Mouse (Mus musculus) embryonic facial prominence, embryonic 10.5 days (tissue): ENCODE measurements around the gene Sorcs1. TPM values are rescaled to one million over a fixed set of nuclear protein-coding genes. Genes with fewer than 3 reads are reported as not detected.
A peak's percentile ranks its signal among the peaks of the same experiment; 100 is the strongest.

ENCODE experiments used
- DNase-seq: peaks from one replicate; pipeline ENCODE4 v3.0.0-alpha.2; 2017; ENCODE audit warnings: low spot score
- H3K27ac ChIP-seq: fragments of 300-500 bp; sonication (generic); replicated peaks from 2 replicates; pipeline ENCODE4 v1.5.1; 2016; ENCODE audit warnings: mild to moderate bottlenecking
- H3K27me3 ChIP-seq: fragments of 300-500 bp; sonication (generic); replicated peaks from 2 replicates; pipeline ENCODE4 v1.6.1; 2016; ENCODE audit warnings: low read depth, mild to moderate bottlenecking; ENCODE audit not compliant: poor library complexity, severe bottlenecking
- H3K36me3 ChIP-seq: fragments of 300-500 bp; sonication (generic); replicated peaks from 2 replicates; pipeline ENCODE4 v1.6.1; 2016; ENCODE audit warnings: mild to moderate bottlenecking, moderate library complexity
- H3K4me1 ChIP-seq: fragments of 300-500 bp; sonication (generic); 2 replicates; pipeline ENCODE4 v1.6.1; 2016
- H3K4me3 ChIP-seq: fragments of 300-500 bp; sonication (generic); 2 replicates; pipeline ENCODE4 v1.5.1; 2016; ENCODE audit warnings: mild to moderate bottlenecking, moderate library complexity
- H3K9me3 ChIP-seq: fragments of 300-500 bp; sonication (generic); 2 replicates; pipeline ENCODE4 v1.6.1; 2016; ENCODE audit warnings: mild to moderate bottlenecking
- WGBS: fragments of 180-500 bp; shearing (Covaris S2); methylation state at CpG from one replicate; pipeline ENCODE4 v1.1.7; 2016; 5-methylcytosine and 5-hydroxymethylcytosine counted together
- polyA plus RNA-seq: library from polyadenylated mRNA; unstranded; fragments of >200 nt; fragmentation: Nextera tagmentation; extraction: Ambion mirVana; gene quantifications from 2 replicates; pipeline ENCODE4 v1.2.1, GENCODE M21; 2016

Gene Sorcs1
- polyA plus RNA-seq, 1 experiment from 2014 or later = 2.4 TPM

DNA sequence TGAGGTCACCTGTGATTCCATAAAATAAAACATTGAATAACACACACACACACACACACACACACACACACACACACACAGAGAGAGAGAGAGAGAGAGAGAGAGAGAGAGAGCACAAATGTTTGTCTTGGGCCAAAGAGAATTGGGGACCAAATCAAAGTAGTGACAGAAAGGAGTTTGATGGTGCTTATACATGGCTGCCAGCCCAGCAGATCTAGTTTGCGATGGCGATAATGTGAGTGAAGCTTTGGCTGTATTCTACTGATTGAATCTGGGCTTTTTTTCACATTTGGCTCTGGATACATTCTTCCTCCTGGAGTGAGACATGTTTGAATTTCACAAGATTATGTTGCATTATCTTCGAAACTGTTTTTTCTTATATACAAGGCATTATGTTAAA, 209.9 kb downstream of the Sorcs1 start:
- no peaks in the 10 kb centered on the region for H3K36me3 ChIP-seq
- 94% methylated on average over 3 of the region's 3 CpGs for WGBS
- no peak overlapping the region for H3K4me3 ChIP-seq
- no peak for DNase-seq
- H3K27me3 ChIP-seq = no peaks in the 10 kb centered on the region
- no peaks in the 10 kb centered on the region for H3K4me1 ChIP-seq
- no peaks in the 10 kb centered on the region for H3K9me3 ChIP-seq
- no peak overlapping the region for H3K27ac ChIP-seq

DNA sequence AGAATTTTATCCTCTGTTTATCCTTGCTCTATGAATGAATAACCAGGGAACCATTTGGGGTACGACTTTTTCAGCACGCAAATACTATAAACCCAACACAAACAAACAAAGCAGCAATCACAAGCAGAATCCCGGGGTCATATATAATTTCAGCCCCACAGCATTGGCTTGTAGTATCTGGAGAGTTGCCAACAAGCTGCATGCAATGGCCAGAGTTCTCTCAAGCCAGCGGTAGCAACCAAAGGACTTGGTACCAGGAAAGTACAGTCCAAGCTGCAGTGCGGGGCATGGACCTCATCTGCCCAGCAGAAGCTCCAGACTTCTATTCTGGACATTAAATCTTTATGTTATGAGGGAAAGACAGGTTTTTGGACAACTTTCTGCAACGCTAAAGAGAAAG, 213.6 kb downstream of the Sorcs1 start:
- no peaks in the 10 kb centered on the region for H3K27me3 ChIP-seq
- no peak overlapping the region for H3K4me3 ChIP-seq
- no peaks in the 10 kb centered on the region for H3K9me3 ChIP-seq
- no peaks in the 10 kb centered on the region for H3K4me1 ChIP-seq
- no peak overlapping the region for H3K27ac ChIP-seq
- no peak for DNase-seq
- no peaks in the 10 kb centered on the region for H3K36me3 ChIP-seq
- WGBS = 81% methylated on average over 6 of the region's 6 CpGs

GRCm38 (mm10) chr19:50458581-50458980, 219.9 kb downstream of the Sorcs1 start:
- no peak overlapping the region for H3K27ac ChIP-seq
- H3K4me3 ChIP-seq = no peak overlapping the region
- 0 out of 2 replicates have a peak, but pooled peaks cover 2% of the 10 kb centered on the region for H3K4me1 ChIP-seq
- H3K36me3 ChIP-seq = no peaks in the 10 kb centered on the region
- no peaks in the 10 kb centered on the region for H3K9me3 ChIP-seq
- H3K27me3 ChIP-seq = no peaks in the 10 kb centered on the region
- DNase-seq = no peak
- WGBS = 91% methylated on average over 5 of the region's 5 CpGs

GRCm38 (mm10) chr19:50457275-50457892, 221.1 kb downstream of the Sorcs1 start:
- H3K9me3 ChIP-seq = no peaks in the 10 kb centered on the region
- no peak overlapping the region for H3K4me3 ChIP-seq
- no peak overlapping the region for H3K27ac ChIP-seq
- H3K36me3 ChIP-seq = no peaks in the 10 kb centered on the region
- 0 out of 2 replicates have a peak, but pooled peaks cover 2% of the 10 kb centered on the region for H3K4me1 ChIP-seq
- DNase-seq = no peak
- 62% methylated on average over 5 of the region's 5 CpGs for WGBS
- no peaks in the 10 kb centered on the region for H3K27me3 ChIP-seq

- H3K36me3 ChIP-seq = no peaks in the 10 kb centered on the region
- WGBS = 27% methylated on average over 4 of the region's 4 CpGs
- H3K4me3 ChIP-seq = no peak overlapping the region
- no peak for DNase-seq
- H3K9me3 ChIP-seq = no peaks in the 10 kb centered on the region
- H3K27me3 ChIP-seq = 0 out of 2 replicates have a peak, but pooled peaks cover 3% of the 10 kb centered on the region
- no peak overlapping the region for H3K27ac ChIP-seq
- H3K4me1 ChIP-seq = peaks cover 36% of the 10 kb centered on the region
Observed at GRCm38 (mm10) chr19:50441099-50441498, 237.3 kb downstream of the Sorcs1 start.

DNA sequence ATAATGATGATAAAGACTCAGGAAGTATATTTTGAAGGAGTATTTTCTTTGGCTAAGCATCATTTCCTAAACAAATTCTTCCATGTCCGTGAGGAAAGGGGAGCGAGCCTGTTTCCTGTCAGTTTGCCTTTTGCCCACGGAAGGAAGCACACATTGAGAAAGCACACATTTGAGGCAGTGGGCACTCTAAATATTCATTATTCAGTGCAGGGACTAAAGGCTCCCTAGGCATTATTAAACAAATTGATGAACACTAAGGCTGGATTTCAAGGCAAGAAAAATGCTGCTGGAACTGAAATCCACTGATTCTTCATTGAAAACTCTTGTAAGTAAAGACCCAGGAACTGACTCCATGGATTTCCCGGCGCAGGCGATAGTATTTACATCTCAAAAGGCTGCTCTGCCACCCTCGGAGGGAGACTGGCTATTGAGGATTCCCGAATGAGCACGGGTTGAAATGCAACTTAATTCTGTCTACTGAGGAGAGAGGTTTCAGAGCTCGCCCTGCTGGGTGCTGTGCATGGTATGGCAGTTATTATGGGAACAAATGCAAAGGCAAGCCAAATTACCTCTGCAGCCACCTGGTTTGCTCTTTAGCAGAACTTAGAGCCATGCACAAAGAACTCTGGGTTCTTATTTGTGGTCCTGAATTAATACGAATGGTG, 238.1 kb downstream of the Sorcs1 start:
- no peaks in the 10 kb centered on the region for H3K9me3 ChIP-seq
- 3% methylated on average over 11 of the region's 11 CpGs for WGBS
- H3K27ac ChIP-seq = peak overlapping the region; percentile 51
- H3K36me3 ChIP-seq = no peaks in the 10 kb centered on the region
- H3K4me1 ChIP-seq = peaks cover 36% of the 10 kb centered on the region
- H3K27me3 ChIP-seq = 0 out of 2 replicates have a peak, but pooled peaks cover 3% of the 10 kb centered on the region
- H3K4me3 ChIP-seq = peak overlapping the region; percentile 41
- peak; percentile 33 for DNase-seq

GRCm38 (mm10) chr19:50439464-50439881, 239.0 kb downstream of the Sorcs1 start:
- Histone ChIP-seq H3K27me3 (0 out of 2 replicates have a peak, but pooled peaks cover 3% of the 10 kb centered on the region), H3K27ac (peak overlapping the region; percentile 35), H3K4me3 (no peak overlapping the region), H3K9me3 (no peaks in the 10 kb centered on the region), H3K4me1 (peaks cover 36% of the 10 kb centered on the region), H3K36me3 (no peaks in the 10 kb centered on the region)
- WGBS = 6% methylated on average over 3 of the region's 3 CpGs
- DNase-seq = peak; percentile 17

GRCm38 (mm10) chr19:50422928-50423327, 255.5 kb downstream of the Sorcs1 start:
- Histone ChIP-seq H3K27ac (no peak overlapping the region), H3K27me3 (no peaks in the 10 kb centered on the region), H3K9me3 (no peaks in the 10 kb centered on the region), H3K36me3 (no peaks in the 10 kb centered on the region), H3K4me3 (no peak overlapping the region), H3K4me1 (peaks cover 11% of the 10 kb centered on the region; the same call in 1 of the 2 replicates)
- DNase-seq = peak; percentile 18
- 81% methylated on average over 1 of the region's 1 CpGs for WGBS

DNA sequence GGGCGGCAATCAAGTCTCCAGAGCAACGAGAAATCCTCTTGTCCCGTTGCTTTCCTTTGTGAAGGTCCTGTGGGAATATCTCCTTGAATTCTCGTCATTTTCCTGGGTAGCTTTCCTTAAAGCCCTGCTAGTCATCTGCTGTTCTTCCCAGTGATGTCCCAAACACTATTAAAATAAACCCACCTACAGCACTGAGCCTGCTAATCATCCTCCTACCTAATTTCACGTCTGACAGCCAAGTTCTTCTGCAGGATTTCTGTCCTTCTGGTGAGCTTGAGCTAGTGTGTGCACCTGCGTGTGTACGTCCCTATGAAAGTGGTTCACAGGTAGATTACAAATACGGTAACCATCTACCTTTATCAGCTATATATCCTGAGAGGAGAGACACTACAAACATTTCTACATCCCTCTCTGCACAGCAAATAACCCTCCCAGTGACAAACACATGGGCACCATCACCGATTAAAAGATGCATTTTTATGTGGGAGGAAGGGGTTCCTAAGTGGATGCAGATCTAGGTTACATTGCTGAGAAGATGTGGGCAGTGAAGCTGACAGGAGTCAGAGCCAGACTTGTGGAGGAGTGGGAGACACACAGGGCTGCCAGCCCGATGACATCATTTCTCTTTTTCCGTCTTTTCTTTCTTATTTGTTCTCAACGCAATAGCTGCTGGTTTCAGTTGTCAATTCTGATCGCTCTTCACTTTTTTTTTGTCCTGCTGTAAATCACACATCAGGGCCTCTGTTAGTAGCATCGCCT, 259.3 kb downstream of the Sorcs1 start:
- Histone ChIP-seq H3K27me3 (no peaks in the 10 kb centered on the region), H3K27ac (no peak overlapping the region), H3K4me1 (peaks cover 6% of the 10 kb centered on the region; the same call in 1 of the 2 replicates), H3K36me3 (no peaks in the 10 kb centered on the region), H3K4me3 (no peak overlapping the region), H3K9me3 (no peaks in the 10 kb centered on the region)
- no peak for DNase-seq
- WGBS = 58% methylated on average over 14 of the region's 14 CpGs

DNA sequence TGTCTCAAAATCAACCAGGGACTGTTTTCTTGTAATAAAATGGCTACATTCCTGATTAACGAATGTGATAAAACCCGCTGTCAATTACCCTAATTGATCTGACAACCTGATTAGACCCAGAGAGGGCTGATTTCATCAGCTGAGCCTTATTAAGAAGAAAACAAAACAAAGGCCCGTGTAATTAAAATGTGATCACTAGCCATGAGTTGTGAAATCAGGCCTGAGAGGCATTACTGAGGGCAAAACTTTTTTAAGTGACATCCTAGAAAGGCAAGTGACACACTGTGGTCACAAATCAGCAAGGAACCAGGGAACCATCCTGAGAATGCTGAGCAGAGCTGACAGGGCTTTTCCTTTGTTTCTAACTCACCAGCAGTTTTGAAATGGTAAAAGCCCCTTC, 267.9 kb downstream of the Sorcs1 start:
- Histone ChIP-seq H3K27ac (no peak overlapping the region), H3K4me3 (no peak overlapping the region), H3K4me1 (no peaks in the 10 kb centered on the region; the same call in 1 of the 2 replicates), H3K27me3 (no peaks in the 10 kb centered on the region), H3K9me3 (no peaks in the 10 kb centered on the region), H3K36me3 (no peaks in the 10 kb centered on the region)
- no peak for DNase-seq
- WGBS = 74% methylated on average over 3 of the region's 3 CpGs

DNA sequence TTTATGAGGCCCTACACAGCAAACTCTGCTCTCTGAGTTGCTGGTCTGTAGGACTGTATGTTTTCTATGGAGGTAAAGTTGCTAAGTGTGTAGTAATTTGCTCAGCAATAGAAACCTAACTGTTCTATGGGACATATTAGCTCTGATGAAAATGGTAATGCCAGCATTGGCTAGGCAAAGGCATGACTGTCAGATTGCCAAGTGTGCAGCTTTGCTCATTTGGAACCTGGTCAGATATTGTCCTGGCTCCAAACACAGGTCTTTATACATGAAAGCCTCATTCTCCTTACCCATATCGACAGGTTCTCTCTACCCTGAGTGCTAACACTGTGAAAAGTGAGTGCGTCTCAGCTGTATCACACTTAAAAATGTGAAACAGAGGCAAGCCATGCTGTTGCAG, 280.1 kb downstream of the Sorcs1 start:
- H3K36me3 ChIP-seq = no peaks in the 10 kb centered on the region
- no peak overlapping the region for H3K4me3 ChIP-seq
- no peak for DNase-seq
- H3K4me1 ChIP-seq = no peaks in the 10 kb centered on the region
- no peaks in the 10 kb centered on the region for H3K9me3 ChIP-seq
- no peak overlapping the region for H3K27ac ChIP-seq
- H3K27me3 ChIP-seq = no peaks in the 10 kb centered on the region
- 96% methylated on average over 2 of the region's 2 CpGs for WGBS

- Histone ChIP-seq H3K27ac (no peak overlapping the region), H3K9me3 (no peaks in the 10 kb centered on the region), H3K4me1 (no peaks in the 10 kb centered on the region), H3K36me3 (no peaks in the 10 kb centered on the region), H3K27me3 (no peaks in the 10 kb centered on the region), H3K4me3 (no peak overlapping the region)
- no peak for DNase-seq
- WGBS = 90% methylated on average over 6 of the region's 6 CpGs
Observed at GRCm38 (mm10) chr19:50395731-50396130, 282.7 kb downstream of the Sorcs1 start.
